Mouse (Mus musculus) MEL (cell line): ENCODE measurements around the gene Acrbp. TPM values are rescaled to one million over a fixed set of nuclear protein-coding genes. Genes with fewer than 3 reads are reported as not detected.
A peak's percentile ranks its signal among the peaks of the same experiment; 100 is the strongest.

Experiments used
- DNase-seq: peaks from one replicate; pipeline ENCODE4 v3.0.0; 2011; ENCODE audit warnings: low read depth, low spot score
- H3K27ac ChIP-seq: 2 replicates; pipeline ENCODE4 v1.5.1; 2012; ENCODE audit warnings: low read depth, mild to moderate bottlenecking, control low read depth, low read length, moderate library complexity; ENCODE audit not compliant: control insufficient read depth
- H3K27me3 ChIP-seq, 2 experiments: fragments of 150-350 bp in 1 of 2; sonication (generic) in 1 of 2; 2 replicates each; pipeline ENCODE4 v1.6.1; 2012; ENCODE audit warnings: low read length in 2 of 2, mild to moderate bottlenecking in 2 of 2, improper control_type of control experiment in 1 of 2, moderate library complexity in 1 of 2; ENCODE audit not compliant: insufficient read depth in 2 of 2, control insufficient read depth in 1 of 2
- H3K36me3 ChIP-seq, 2 experiments: 2 replicates each; pipeline ENCODE4 v1.6.1; 2012 to 2014; ENCODE audit warnings: low read length in 2 of 2, improper control_type of control experiment in 1 of 2, inconsistent platforms in 1 of 2, mild to moderate bottlenecking in 1 of 2; ENCODE audit not compliant: insufficient read depth in 2 of 2, control insufficient read depth in 1 of 2
- H3K4me1 ChIP-seq, 2 experiments: fragments of 150-350 bp in 1 of 2; sonication (generic) in 1 of 2; 2 replicates each; pipeline ENCODE4 v1.6.1; 2012; ENCODE audit warnings: low read length in 2 of 2, improper control_type of control experiment in 1 of 2, mild to moderate bottlenecking in 1 of 2; ENCODE audit not compliant: insufficient read depth in 2 of 2, control insufficient read depth in 1 of 2
- H3K4me3 ChIP-seq, 2 experiments: fragments of 150-350 bp in 1 of 2; sonication (generic) in 1 of 2; 2 replicates each; pipeline ENCODE4 v1.5.1; 2012; ENCODE audit warnings: low read depth in 2 of 2, low read length in 2 of 2, mild to moderate bottlenecking in 2 of 2, moderate library complexity in 2 of 2, control low read depth in 1 of 2, improper control_type of control experiment in 1 of 2; ENCODE audit not compliant: control insufficient read depth in 1 of 2, insufficient read depth in 1 of 2
- H3K79me2 ChIP-seq: 2 replicates; pipeline ENCODE4 v1.6.1; 2012; ENCODE audit warnings: mild to moderate bottlenecking, low read length, moderate library complexity; ENCODE audit not compliant: control insufficient read depth, poor library complexity, insufficient read depth
- H3K9ac ChIP-seq: 2 replicates; pipeline ENCODE4 v1.6.1; 2012; ENCODE audit warnings: low read depth, mild to moderate bottlenecking, control low read depth, low read length, moderate library complexity; ENCODE audit not compliant: control insufficient read depth, poor library complexity, severe bottlenecking
- H3K9me3 ChIP-seq: fragments of 150-350 bp; sonication (generic); replicated peaks from 2 replicates; pipeline ENCODE4 v1.6.1; 2012; ENCODE audit warnings: mild to moderate bottlenecking, low read length, improper control_type of control experiment, moderate library complexity; ENCODE audit not compliant: insufficient read depth
- CHD1 ChIP-seq: IDR thresholded peaks from 2 replicates; pipeline ENCODE4 v1.6.1; 2012; ENCODE audit warnings: low read depth, mild to moderate bottlenecking, inconsistent platforms, low read length, improper control_type of control experiment
- CTCF ChIP-seq, 3 experiments: IDR thresholded peaks in 2 of 3; conservative IDR thresholded peaks in 1 of 3; 2 replicates each; pipeline ENCODE4 v1.5.1; 2011 to 2012; ENCODE audit warnings: low read length in 3 of 3, low read depth in 2 of 3, mild to moderate bottlenecking in 2 of 3, improper control_type of control experiment in 1 of 3, inconsistent platforms in 1 of 3, mixed read lengths in 1 of 3, moderate library complexity in 1 of 3; ENCODE audit not compliant: control insufficient read depth in 1 of 3, insufficient read depth in 1 of 3, poor library complexity in 1 of 3, severe bottlenecking in 1 of 3
- GABPA ChIP-seq: IDR thresholded peaks from 2 replicates; pipeline ENCODE4 v1.6.1; 2012; ENCODE audit warnings: low read depth, mild to moderate bottlenecking, inconsistent platforms, low read length, improper control_type of control experiment, moderate library complexity
- GATA1 ChIP-seq: IDR thresholded peaks from 2 replicates; pipeline ENCODE4 v1.6.1; 2011; ENCODE audit warnings: low read depth, low read length, improper control_type of control experiment
- MAX ChIP-seq: IDR thresholded peaks from 2 replicates; pipeline ENCODE4 v1.6.1; 2011; ENCODE audit warnings: low read length, improper control_type of control experiment
- MEF2A ChIP-seq: IDR thresholded peaks from 2 replicates; pipeline ENCODE4 v1.6.1; 2014; ENCODE audit warnings: low read depth, mild to moderate bottlenecking, inconsistent platforms, low read length, improper control_type of control experiment; ENCODE audit not compliant: poor library complexity, insufficient replicate concordance, severe bottlenecking; ENCODE audit errors: extremely low read depth
- MXI1 ChIP-seq: IDR thresholded peaks from 2 replicates; pipeline ENCODE4 v1.6.1; 2011; ENCODE audit warnings: mild to moderate bottlenecking, low read depth, low read length, improper control_type of control experiment
- MYB ChIP-seq: IDR thresholded peaks from 2 replicates; pipeline ENCODE4 v1.6.1; 2011; ENCODE audit warnings: mild to moderate bottlenecking, low read depth, low read length, improper control_type of control experiment
- MYC ChIP-seq: IDR thresholded peaks from 2 replicates; pipeline ENCODE4 v1.6.1; 2011; ENCODE audit warnings: low read depth, mild to moderate bottlenecking, low read length, improper control_type of control experiment, moderate library complexity
- RCOR1 ChIP-seq: IDR thresholded peaks from 2 replicates; pipeline ENCODE4 v1.6.1; 2012; ENCODE audit warnings: low read depth, mild to moderate bottlenecking, inconsistent platforms, low read length, improper control_type of control experiment
- TAL1 ChIP-seq: IDR thresholded peaks from 2 replicates; pipeline ENCODE4 v1.6.1; 2012; ENCODE audit warnings: mild to moderate bottlenecking, inconsistent platforms, low read length, moderate library complexity, mixed read lengths
- TBP ChIP-seq: IDR thresholded peaks from 2 replicates; pipeline ENCODE4 v1.8.0; 2011; ENCODE audit warnings: low read depth, low read length, improper control_type of control experiment
- TCF12 ChIP-seq: IDR thresholded peaks from 2 replicates; pipeline ENCODE4 v1.6.1; 2014; ENCODE audit warnings: low read depth, mild to moderate bottlenecking, inconsistent platforms, low read length, improper control_type of control experiment, moderate library complexity
- USF1 ChIP-seq: IDR thresholded peaks from 2 replicates; pipeline ENCODE4 v1.6.1; 2014; ENCODE audit warnings: low read depth, mild to moderate bottlenecking, inconsistent platforms, low read length, improper control_type of control experiment, moderate library complexity
- USF2 ChIP-seq, 2 experiments: IDR thresholded peaks; 2 replicates each; pipeline ENCODE4 v1.6.1; 2011 to 2012; ENCODE audit warnings: improper control_type of control experiment in 2 of 2, low read length in 2 of 2, borderline replicate concordance in 1 of 2, inconsistent platforms in 1 of 2, low read depth in 1 of 2, mild to moderate bottlenecking in 1 of 2; ENCODE audit not compliant: insufficient read depth in 1 of 2
- ZKSCAN1 ChIP-seq: IDR thresholded peaks from 2 replicates; pipeline ENCODE4 v1.6.1; 2012; ENCODE audit warnings: low read depth, mild to moderate bottlenecking, inconsistent platforms, low read length, improper control_type of control experiment, moderate library complexity
- polyA plus RNA-seq, 2 experiments: library from polyadenylated mRNA; stranded (reverse) in 1 of 2; unstranded in 1 of 2; fragments of >175 nt in 1 of 2; fragments of >200 nt in 1 of 2; gene quantifications; 2 replicates each; pipeline versions ENCODE4 v1.2.1 to v1.2.4; 2012; ENCODE audit warnings: low replicate concordance in 2 of 2, low read depth in 1 of 2; ENCODE audit not compliant: insufficient read length in 2 of 2, insufficient read depth in 1 of 2, missing spikeins in 1 of 2
- total RNA-seq: library from RNA; depleted of rRNA; stranded (reverse); fragments of 300-350 nt; gene quantifications from 2 replicates; pipeline ENCODE4 v1.2.3, GENCODE M21; 2012

Acrbp gene
- total and polyA plus RNA-seq, 3 experiments, result 3.3 to 5.3 TPM; not detected in 1

- TF ChIP-seq TAL1 (no peak), GABPA (no peak), MYB (no peak), RCOR1 (no peak)
Measured at GRCm38 (mm10) chr6:125095391-125096278, 46.1 kb downstream of the Acrbp start, which contains the start of gene Chd4 (continued).

GRCm38 (mm10) chr6:125096279-125096596, 46.7 kb downstream of the Acrbp start:
- Histone ChIP-seq H3K79me2 (peaks cover 37% of the 10 kb centered on the region), H3K27ac (peak overlapping the region; percentile 85), H3K4me3 (peak overlapping the region; percentile 84 to 90), H3K36me3 (peaks cover 14 to 25% of the 10 kb centered on the region in 2 experiments), H3K4me1 (peaks cover 9 to 28% of the 10 kb centered on the region in 2 experiments), H3K27me3 (no peaks in the 10 kb centered on the region), H3K9me3 (no peaks in the 10 kb centered on the region), H3K9ac (peak overlapping the region; percentile 98)
- no peak for DNase-seq
- TF ChIP-seq MYC (peak; percentile 20; the same call in 1 of the 2 replicates), CHD1 (peak; percentile 31; the same call in 1 of the 2 replicates), MAX (no peak), USF1 (0 out of 2 replicates have a peak, but pooled peaks have one; percentile 34), ZKSCAN1 (no peak), TBP (peak; percentile 5; the same call in 1 of the 2 replicates), USF2 (IDR thresholded peaks at IDR 0.05; ENCODE audit: borderline replicate concordance in 1 of 2, insufficient read depth in 1 of 2, low read depth in 1 of 2, low read length in 2 of 2) (no peak), CTCF (IDR thresholded peaks at IDR 0.05 in 2 of 3, conservative IDR thresholded peaks at IDR 0.05 in 1 of 3; ENCODE audit: control insufficient read depth in 1 of 3, insufficient read depth in 1 of 3, low read depth in 2 of 3, low read length in 3 of 3, poor library complexity in 1 of 3, severe bottlenecking in 1 of 3) (no peak), TCF12 (no peak), MXI1 (peak; percentile 15; the same call in 1 of the 2 replicates), MEF2A (no peak), GATA1 (no peak)
